Mouse (Mus musculus): ENCODE data around the gene Stau1. TPM values are rescaled to one million over a fixed set of nuclear protein-coding genes. Genes with fewer than 3 reads are reported as not detected.
"Not testable (repeated sequence)": the region's sequence is repeated elsewhere in the genome, so short reads cannot be mapped to it uniquely, and the experiment has no call there.

Gene Stau1
- polyA plus RNA-seq, 1 experiment from 2014 or later: 122 TPM

GRCm38 (mm10) chr2:167009483-167009882 is 13.4 kb upstream of the Stau1 start:
- WGBS: 77% methylated on average over 4 of the region's 4 CpGs
- Histone ChIP-seq H3K4me1 (peaks cover under 1% of the 10 kb centered on the region), H3K4me2 (no peak overlapping the region), H3K9ac (no peak overlapping the region), H3K36me3 (replicated peaks) (no peaks in the 10 kb centered on the region), H3K27me3 (replicated peaks) (no peaks in the 10 kb centered on the region), H3K9me3 (no peaks in the 10 kb centered on the region), H3K4me3 (no peak overlapping the region), H3K27ac (no peak overlapping the region)
- no peak for ATAC-seq (replicated peaks)

DNA sequence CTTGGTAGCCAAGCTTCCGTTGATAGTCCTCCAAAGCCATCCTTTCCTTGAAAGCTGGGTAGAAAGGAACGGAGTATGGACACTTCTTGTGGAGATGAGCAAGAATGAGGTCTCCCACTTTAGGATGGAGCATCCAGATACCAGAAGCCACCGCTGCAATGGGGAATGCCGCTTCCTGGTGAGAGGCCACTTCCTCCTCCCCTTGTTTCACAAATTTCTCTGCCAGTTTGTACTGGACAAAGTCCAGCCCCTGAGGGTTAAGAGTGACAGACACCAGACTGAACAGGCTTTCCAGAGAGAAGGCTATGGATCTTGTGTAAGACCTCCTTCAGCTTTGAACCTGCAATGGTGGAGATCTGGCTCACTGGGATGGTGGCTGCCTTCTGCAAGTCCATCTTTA is 11.5 kb upstream of the Stau1 start:
- not testable (repeated sequence) for ATAC-seq (replicated peaks)

GRCm38 (mm10) chr2:167007001-167007491 is 10.9 kb upstream of the Stau1 start:
- Histone ChIP-seq H3K9me3 (no peaks in the 10 kb centered on the region), H3K4me1 (0 out of 2 replicates have a peak, but pooled peaks cover 3% of the 10 kb centered on the region), H3K4me2 (no peak overlapping the region), H3K4me3 (no peak overlapping the region), H3K36me3 (replicated peaks) (no peaks in the 10 kb centered on the region), H3K9ac (no peak overlapping the region), H3K27me3 (replicated peaks) (no peaks in the 10 kb centered on the region), H3K27ac (no peak overlapping the region)
- no peak for ATAC-seq (replicated peaks)
- whole genome bisulfite sequencing: 78% methylated on average over 13 of the region's 13 CpGs

More for the DNA sequence above, 11.5 kb upstream of the Stau1 start:
- H3K9me3 ChIP-seq; H3K27ac ChIP-seq; H3K4me3 ChIP-seq; H3K4me2 ChIP-seq; H3K27me3 ChIP-seq (replicated peaks); H3K4me1 ChIP-seq; H3K36me3 ChIP-seq (replicated peaks); H3K9ac ChIP-seq: not testable (repeated sequence)
- 79% methylated on average over 4 of the region's 4 CpGs for WGBS

DNA sequence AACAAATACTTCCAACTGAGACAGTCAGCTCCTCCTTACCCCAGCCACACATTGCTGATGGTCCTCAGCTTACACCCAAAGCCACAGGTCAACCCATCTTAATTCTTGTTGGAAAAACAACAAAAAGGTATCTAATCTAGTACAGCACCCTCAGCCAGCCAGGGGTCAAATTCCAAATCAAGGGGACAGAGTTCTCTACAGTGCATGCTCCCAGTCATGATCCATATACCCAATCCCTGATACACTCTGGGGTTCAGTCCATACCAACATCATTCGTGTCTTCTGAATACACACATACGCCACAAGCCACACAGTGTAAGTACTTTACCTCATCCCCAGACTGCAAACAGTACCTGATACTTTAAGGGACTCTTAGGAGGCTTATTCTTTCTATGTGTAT is 10.3 kb upstream of the Stau1 start:
- H3K27ac ChIP-seq: no peak overlapping the region
- no peaks in the 10 kb centered on the region for H3K36me3 ChIP-seq (replicated peaks)
- H3K9ac ChIP-seq: no peak overlapping the region
- WGBS: 89% methylated on average over 2 of the region's 2 CpGs
- H3K27me3 ChIP-seq (replicated peaks): no peaks in the 10 kb centered on the region
- H3K9me3 ChIP-seq: no peaks in the 10 kb centered on the region
- no peak overlapping the region for H3K4me2 ChIP-seq
- ATAC-seq (replicated peaks): no peak
- no peak overlapping the region for H3K4me3 ChIP-seq
- H3K4me1 ChIP-seq: 0 out of 2 replicates have a peak, but pooled peaks cover 3% of the 10 kb centered on the region

DNA sequence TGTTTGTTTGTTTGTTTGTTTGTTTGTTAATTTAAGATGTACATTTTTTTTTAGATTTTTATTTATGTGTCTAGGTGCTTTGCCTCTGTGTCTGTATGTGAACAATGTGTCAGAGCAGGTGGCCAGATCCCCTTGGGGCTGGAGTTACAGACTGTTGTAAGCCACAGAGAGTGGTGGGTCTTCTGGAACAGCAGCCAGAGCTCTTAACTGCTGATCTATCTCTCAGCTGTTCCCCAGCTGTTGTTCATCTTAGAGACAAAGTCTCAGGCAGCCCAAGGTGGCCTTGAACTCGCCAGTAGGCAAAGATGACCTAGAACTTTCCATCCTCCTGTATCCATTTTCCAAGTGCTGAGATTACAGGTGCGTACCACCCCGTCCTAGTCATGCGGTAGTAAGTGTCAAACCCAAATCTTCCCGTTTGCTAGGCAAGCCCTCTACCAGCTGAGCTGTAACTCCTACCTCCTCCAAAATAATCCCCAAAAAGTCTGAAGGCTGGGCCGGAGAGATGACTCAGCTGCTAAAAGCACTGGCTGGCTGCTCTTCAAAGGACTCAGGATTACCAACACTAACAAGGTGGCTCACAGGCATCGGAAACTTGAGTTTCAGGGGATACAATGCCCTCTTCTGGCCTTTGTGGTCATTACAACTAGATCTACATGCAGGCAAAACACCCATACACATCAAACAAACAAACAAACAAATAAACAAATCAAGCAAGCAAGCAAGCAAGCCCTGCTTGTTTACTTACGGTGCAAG is 8.2 kb upstream of the Stau1 start:
- Histone ChIP-seq H3K4me1 (0 out of 2 replicates have a peak, but pooled peaks cover 3% of the 10 kb centered on the region), H3K9me3 (no peaks in the 10 kb centered on the region), H3K27ac (no peak overlapping the region), H3K4me3 (no peak overlapping the region), H3K9ac (no peak overlapping the region), H3K36me3 (replicated peaks) (no peaks in the 10 kb centered on the region), H3K4me2 (no peak overlapping the region), H3K27me3 (replicated peaks) (no peaks in the 10 kb centered on the region)
- 44% methylated on average over 8 of the region's 8 CpGs for WGBS
- no peak for ATAC-seq (replicated peaks)

DNA sequence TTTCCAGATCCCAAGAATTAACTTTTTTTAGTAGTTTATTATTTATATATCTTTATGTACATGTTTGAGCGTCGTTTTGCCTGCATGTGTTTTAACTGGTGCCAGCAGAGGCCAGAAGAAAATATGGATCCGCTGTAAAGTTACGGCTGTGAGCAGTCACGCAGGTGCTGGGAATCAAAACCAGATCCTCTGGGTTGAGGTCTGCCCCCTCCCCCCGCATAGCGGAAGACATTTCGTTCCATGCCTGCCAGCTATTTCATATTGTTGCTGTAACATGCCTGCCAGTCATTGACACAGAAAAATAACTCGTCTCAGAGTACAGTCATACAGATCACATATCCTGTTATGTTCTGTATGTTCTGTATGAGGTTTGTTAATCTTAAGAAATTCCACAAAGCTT is 5.4 kb upstream of the Stau1 start:
- Histone ChIP-seq H3K9me3 (no peaks in the 10 kb centered on the region), H3K27ac (no peak overlapping the region), H3K27me3 (replicated peaks) (no peaks in the 10 kb centered on the region), H3K36me3 (replicated peaks) (no peaks in the 10 kb centered on the region), H3K9ac (no peak overlapping the region), H3K4me2 (no peak overlapping the region), H3K4me3 (no peak overlapping the region), H3K4me1 (peaks cover 9% of the 10 kb centered on the region)
- WGBS: 76% methylated on average over 9 of the region's 9 CpGs
- ATAC-seq (replicated peaks): no peak

- Histone ChIP-seq H3K36me3 (replicated peaks) (no peaks in the 10 kb centered on the region), H3K9ac (peak overlapping the region; percentile 52), H3K4me2 (peak overlapping the region; percentile 54), H3K27me3 (replicated peaks) (no peaks in the 10 kb centered on the region), H3K4me1 (peaks cover 42% of the 10 kb centered on the region), H3K4me3 (peak overlapping the region; percentile 87), H3K9me3 (no peaks in the 10 kb centered on the region), H3K27ac (peak overlapping the region; percentile 79)
- ATAC-seq (replicated peaks): peak; percentile 39
- 39% methylated on average over 8 of the region's 8 CpGs for WGBS
Measured at GRCm38 (mm10) chr2:166996533-166996894, 415 bp upstream of the Stau1 start.

DNA sequence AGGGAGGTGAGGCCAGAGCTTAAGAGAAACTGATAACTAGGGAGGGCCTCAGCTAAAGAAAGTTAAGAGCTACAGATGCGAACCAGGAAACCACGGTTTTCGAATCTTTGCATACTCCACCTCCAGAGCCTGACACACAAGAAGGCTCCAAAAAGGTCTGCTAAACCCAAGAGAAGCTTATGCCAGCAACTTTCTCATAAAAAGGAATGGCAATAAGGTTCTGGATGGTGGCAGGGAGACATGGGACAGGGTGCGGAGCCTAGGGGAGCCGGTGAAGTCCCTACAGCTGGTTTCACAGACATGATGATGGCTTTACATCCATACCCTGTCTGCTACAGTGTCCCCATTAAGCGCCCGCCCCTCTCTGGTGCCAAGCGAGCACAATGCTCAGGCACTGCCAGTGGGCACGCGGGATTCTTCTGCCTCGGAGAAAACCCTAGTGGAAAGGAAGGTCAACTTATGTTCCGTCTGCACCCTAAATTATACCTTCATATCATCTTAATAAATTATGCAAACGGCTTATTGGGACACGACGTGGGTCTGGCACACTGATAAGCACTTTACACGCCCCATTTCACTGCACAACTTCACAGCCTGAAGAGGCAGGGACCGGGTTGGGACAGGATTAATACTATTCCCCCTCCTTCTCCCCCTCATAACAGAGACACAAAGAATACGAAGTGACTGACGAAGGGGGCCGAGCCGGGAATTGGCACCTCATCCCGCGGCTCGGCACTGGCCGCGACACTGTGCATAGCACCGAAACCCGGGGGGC is 891 bp downstream of the Stau1 start:
- peak overlapping the region; percentile 85 for H3K4me2 ChIP-seq
- 4% methylated on average over 28 of the region's 28 CpGs for WGBS
- peak overlapping the region; percentile 82 for H3K9ac ChIP-seq
- no peaks in the 10 kb centered on the region for H3K9me3 ChIP-seq
- H3K4me3 ChIP-seq: peak overlapping the region; percentile 87
- no peaks in the 10 kb centered on the region for H3K36me3 ChIP-seq (replicated peaks)
- no peaks in the 10 kb centered on the region for H3K27me3 ChIP-seq (replicated peaks)
- peak overlapping the region; percentile 96 for H3K27ac ChIP-seq
- ATAC-seq (replicated peaks): peak; percentile 58
- H3K4me1 ChIP-seq: peaks cover 42% of the 10 kb centered on the region

DNA sequence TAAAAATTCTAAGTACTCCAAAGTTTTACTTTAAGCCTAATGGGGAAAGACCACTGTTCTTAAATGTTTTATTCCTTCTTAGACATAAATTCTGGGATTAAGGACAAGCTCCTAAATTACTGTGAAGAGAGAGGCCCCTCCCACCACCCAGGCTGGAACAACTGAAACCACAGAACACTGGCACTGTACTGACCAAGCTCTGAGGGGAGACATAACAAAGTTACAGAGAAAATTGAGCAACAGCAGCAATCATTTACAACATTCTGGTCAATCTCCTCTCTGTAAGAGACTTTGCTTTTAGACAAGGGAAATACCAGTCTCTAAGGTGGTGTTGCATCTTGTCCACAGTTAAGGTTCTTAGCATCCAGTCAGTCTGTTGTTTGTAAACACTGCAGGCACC is 4.2 kb downstream of the Stau1 start:
- Histone ChIP-seq H3K9ac (no peak overlapping the region), H3K27ac (no peak overlapping the region), H3K4me1 (peaks cover 40% of the 10 kb centered on the region), H3K4me2 (no peak overlapping the region), H3K27me3 (replicated peaks) (no peaks in the 10 kb centered on the region), H3K36me3 (replicated peaks) (no peaks in the 10 kb centered on the region), H3K9me3 (no peaks in the 10 kb centered on the region), H3K4me3 (no peak overlapping the region)
- ATAC-seq (replicated peaks): no peak

DNA sequence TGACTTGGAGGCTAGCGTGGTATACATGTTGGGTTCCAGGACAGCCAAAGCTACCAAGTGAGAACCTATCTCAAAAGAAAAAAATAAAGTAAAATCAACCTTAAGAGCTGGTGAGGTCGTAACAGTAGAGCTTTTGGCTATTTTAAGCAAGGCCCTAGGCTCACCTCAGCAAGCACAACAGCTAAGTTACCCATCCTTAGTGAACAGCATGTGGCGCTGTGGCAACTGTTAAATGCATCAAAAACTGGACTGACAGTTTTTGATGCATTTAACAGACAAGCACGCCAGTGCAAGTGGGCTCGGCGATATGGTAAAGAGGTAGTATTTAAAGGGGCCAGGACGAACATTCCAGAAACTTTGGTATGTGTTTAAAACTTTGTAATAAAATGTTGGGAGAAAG is 5.2 kb downstream of the Stau1 start:
- no peak overlapping the region for H3K9ac ChIP-seq
- H3K4me2 ChIP-seq: no peak overlapping the region
- no peaks in the 10 kb centered on the region for H3K27me3 ChIP-seq (replicated peaks)
- WGBS: 92% methylated on average over 7 of the region's 7 CpGs
- no peaks in the 10 kb centered on the region for H3K36me3 ChIP-seq (replicated peaks)
- H3K4me3 ChIP-seq: no peak overlapping the region
- peaks cover 34% of the 10 kb centered on the region for H3K4me1 ChIP-seq
- H3K27ac ChIP-seq: no peak overlapping the region
- H3K9me3 ChIP-seq: no peaks in the 10 kb centered on the region
- no peak for ATAC-seq (replicated peaks)

DNA sequence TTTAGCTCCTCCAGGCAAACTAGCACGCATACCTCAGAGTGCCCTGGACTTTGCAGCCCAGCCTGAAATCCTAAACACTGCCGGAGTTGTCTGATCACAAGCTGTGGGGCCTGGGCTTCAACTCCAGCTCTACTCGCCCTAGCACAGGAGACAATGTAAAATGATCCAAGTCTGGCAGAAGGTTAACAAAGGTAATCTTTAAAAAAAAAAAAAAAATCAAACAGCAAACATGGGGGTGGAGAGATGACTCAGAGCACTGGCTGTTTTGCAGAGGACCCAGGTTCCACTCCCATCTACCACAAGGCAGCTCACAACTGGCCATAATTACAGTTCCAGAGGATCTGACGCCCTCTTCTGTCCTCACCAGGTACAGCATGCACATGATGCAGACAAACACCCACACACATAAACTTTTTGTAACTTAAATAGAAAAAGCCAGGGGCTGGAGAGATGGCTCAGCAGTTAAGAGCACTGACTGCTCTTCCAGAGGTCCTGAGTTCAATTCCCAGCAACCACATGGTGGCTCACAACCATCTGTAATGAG is 12.7 kb downstream of the Stau1 start:
- no peak overlapping the region for H3K4me3 ChIP-seq
- ATAC-seq (replicated peaks): no peak
- H3K4me2 ChIP-seq: no peak overlapping the region
- no peaks in the 10 kb centered on the region for H3K4me1 ChIP-seq
- no peaks in the 10 kb centered on the region for H3K27me3 ChIP-seq (replicated peaks)
- H3K36me3 ChIP-seq (replicated peaks): no peaks in the 10 kb centered on the region
- no peaks in the 10 kb centered on the region for H3K9me3 ChIP-seq
- H3K27ac ChIP-seq: no peak overlapping the region
- WGBS: 89% methylated on average over 4 of the region's 4 CpGs
- no peak overlapping the region for H3K9ac ChIP-seq

GRCm38 (mm10) chr2:166980161-166980560 is 15.9 kb downstream of the Stau1 start:
- no peak overlapping the region for H3K27ac ChIP-seq

More at GRCm38 (mm10) chr2:166980161-166980560, 15.9 kb downstream of the Stau1 start:
- Histone ChIP-seq H3K36me3 (replicated peaks) (no peaks in the 10 kb centered on the region), H3K4me3 (no peak overlapping the region), H3K4me2 (no peak overlapping the region), H3K9ac (no peak overlapping the region), H3K27me3 (replicated peaks) (no peaks in the 10 kb centered on the region), H3K4me1 (peaks cover 4% of the 10 kb centered on the region; the same call in 1 of the 2 replicates), H3K9me3 (no peaks in the 10 kb centered on the region)
- 93% methylated on average over 2 of the region's 2 CpGs for WGBS
- no peak for ATAC-seq (replicated peaks)
